Mouse (Mus musculus) heart, postnatal 0 days (tissue): Measurements from ENCODE around the gene Npff. TPM values are rescaled to one million over a fixed set of nuclear protein-coding genes. Genes with fewer than 3 reads are reported as not detected.
A peak's percentile ranks its signal among the peaks of the same experiment; 100 is the strongest.

Experiments used
- ATAC-seq: fragments of 200-750 bp; cut with Nextera tagmentation; 2 replicates; pipeline ENCODE4 v1.8.0; 2017; ENCODE audit warnings: low read depth, moderate number of reproducible peaks, moderate library complexity; ENCODE audit not compliant: insufficient read depth
- DNase-seq: peaks from one replicate; pipeline ENCODE4 v3.0.0-alpha.2; 2016; ENCODE audit warnings: low spot score
- H3K27ac ChIP-seq: fragments of 300-500 bp; sonication (generic); 2 replicates; pipeline ENCODE4 v1.5.1; 2014; ENCODE audit warnings: low read depth, mild to moderate bottlenecking
- H3K27me3 ChIP-seq: fragments of 300-500 bp; sonication (generic); 2 replicates; pipeline ENCODE4 v1.6.1; 2014; ENCODE audit warnings: low read length, mixed read lengths; ENCODE audit not compliant: control insufficient read depth, insufficient read depth
- H3K36me3 ChIP-seq: fragments of 300-500 bp; sonication (generic); replicated peaks from 2 replicates; pipeline ENCODE4 v1.6.1; 2014; ENCODE audit warnings: low read length, mixed read lengths; ENCODE audit not compliant: control insufficient read depth, insufficient read depth
- H3K4me1 ChIP-seq: fragments of 300-500 bp; sonication (generic); 2 replicates; pipeline ENCODE4 v1.6.1; 2014; ENCODE audit warnings: antibody characterized with exemption; ENCODE audit not compliant: control insufficient read depth, insufficient read depth
- H3K4me2 ChIP-seq: fragments of 300-500 bp; sonication (generic); 2 replicates; pipeline ENCODE4 v1.6.1; 2014; ENCODE audit warnings: low read depth, mild to moderate bottlenecking, low read length, moderate library complexity
- H3K4me3 ChIP-seq: fragments of 300-500 bp; sonication (generic); 2 replicates; pipeline ENCODE4 v1.5.1; 2014; ENCODE audit warnings: low read depth, low read length
- H3K9ac ChIP-seq: fragments of 300-500 bp; sonication (generic); replicated peaks from 2 replicates; pipeline ENCODE4 v1.6.1; 2014; ENCODE audit warnings: low read depth, low read length, mixed read lengths
- H3K9me3 ChIP-seq: fragments of 300-500 bp; sonication (generic); replicated peaks from 2 replicates; pipeline ENCODE4 v1.6.1; 2016; ENCODE audit warnings: low read length; ENCODE audit not compliant: control insufficient read depth
- CTCF ChIP-seq: IDR thresholded peaks from 2 replicates; pipeline ENCODE4 v1.5.1; 2016; ENCODE audit warnings: antibody characterized with exemption, control low read depth, low read depth
- EP300 ChIP-seq: IDR thresholded peaks from 2 replicates; pipeline ENCODE4 v1.6.1; 2016; ENCODE audit warnings: antibody characterized with exemption, low read depth
- WGBS: fragments of 180-500 bp; shearing (Covaris S2); extraction: QIAGEN DNeasy Blood & Tissue Kit; methylation state at CpG from one replicate; pipeline ENCODE4 v1.1.7; 2014; 5-methylcytosine and 5-hydroxymethylcytosine counted together
- polyA plus RNA-seq: library from polyadenylated mRNA; unstranded; fragments of >200 nt; fragmentation: Nextera tagmentation; extraction: Ambion mirVana; gene quantifications from 2 replicates; pipeline ENCODE4 v1.2.1, GENCODE M21; 2015
- total RNA-seq: library from RNA; depleted of rRNA; stranded (reverse); fragments of >200 nt; gene quantifications from 2 replicates; pipeline ENCODE4 v1.2.3, GENCODE M21; 2014; ENCODE audit warnings: low replicate concordance; rRNA removed

Gene Npff
- total and polyA plus RNA-seq, 2 experiments from 2014 or later: 0.84 to 0.89 TPM

GRCm38 (mm10) chr15:102499370-102499769 is 25.4 kb downstream of the Npff start:
- no peak overlapping the region for H3K4me2 ChIP-seq
- no peak for ATAC-seq
- H3K9ac ChIP-seq: no peak overlapping the region
- no peak overlapping the region for H3K27ac ChIP-seq
- TF ChIP-seq CTCF (no peak), EP300 (no peak)
- no peaks in the 10 kb centered on the region for H3K4me1 ChIP-seq
- H3K9me3 ChIP-seq: no peaks in the 10 kb centered on the region
- no peaks in the 10 kb centered on the region for H3K27me3 ChIP-seq
- H3K4me3 ChIP-seq: no peak overlapping the region
- DNase-seq: no peak
- H3K36me3 ChIP-seq: peaks cover 94% of the 10 kb centered on the region
- 63% methylated on average over 3 of the region's 3 CpGs for WGBS

GRCm38 (mm10) chr15:102498322-102498721 is 26.4 kb downstream of the Npff start:
- no peak overlapping the region for H3K4me2 ChIP-seq
- H3K4me3 ChIP-seq: no peak overlapping the region
- H3K9me3 ChIP-seq: no peaks in the 10 kb centered on the region
- peaks cover 94% of the 10 kb centered on the region for H3K36me3 ChIP-seq
- ATAC-seq (no peak), DNase-seq (no peak)
- WGBS: 85% methylated on average over 3 of the region's 3 CpGs
- H3K27ac ChIP-seq: no peak overlapping the region
- H3K4me1 ChIP-seq: no peaks in the 10 kb centered on the region
- H3K9ac ChIP-seq: no peak overlapping the region
- no peak for TF ChIP-seq CTCF
- no peak for TF ChIP-seq EP300
- H3K27me3 ChIP-seq: no peaks in the 10 kb centered on the region

DNA sequence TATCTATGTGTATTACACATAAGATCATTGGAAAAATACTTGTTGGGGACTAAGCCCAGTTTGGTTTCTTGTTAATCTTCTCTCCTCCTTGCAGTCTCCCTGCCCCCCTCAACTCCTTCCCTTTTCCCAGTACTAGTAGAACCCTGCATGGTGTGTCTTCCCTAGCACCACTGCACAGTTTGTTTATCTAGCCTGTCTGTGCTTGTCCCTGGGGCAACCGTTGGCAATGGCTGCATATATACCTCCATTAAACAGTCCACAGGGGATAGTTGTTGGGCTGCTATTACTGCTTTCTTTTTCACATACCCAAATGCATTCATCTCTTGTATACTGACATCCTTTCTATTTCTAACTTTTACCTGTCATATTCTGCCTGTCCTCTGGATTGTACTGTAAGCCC is 37.1 kb downstream of the Npff start:
- no peaks in the 10 kb centered on the region for H3K27me3 ChIP-seq
- WGBS: 61% methylated on average over 1 of the region's 1 CpGs
- H3K4me3 ChIP-seq: no peak overlapping the region
- no peaks in the 10 kb centered on the region for H3K9me3 ChIP-seq
- no peaks in the 10 kb centered on the region for H3K4me1 ChIP-seq
- no peak overlapping the region for H3K27ac ChIP-seq
- H3K4me2 ChIP-seq: no peak overlapping the region
- TF ChIP-seq EP300 (no peak), CTCF (no peak)
- no peak overlapping the region for H3K9ac ChIP-seq
- H3K36me3 ChIP-seq: peaks cover 87% of the 10 kb centered on the region
- ATAC-seq: no peak
- DNase-seq: no peak

GRCm38 (mm10) chr15:102485853-102486252 is 38.9 kb downstream of the Npff start:
- no peak for TF ChIP-seq EP300
- no peak for TF ChIP-seq CTCF
- no peak for ATAC-seq
- no peaks in the 10 kb centered on the region for H3K9me3 ChIP-seq
- H3K4me2 ChIP-seq: no peak overlapping the region
- H3K9ac ChIP-seq: no peak overlapping the region
- H3K4me1 ChIP-seq: no peaks in the 10 kb centered on the region
- peaks cover 85% of the 10 kb centered on the region for H3K36me3 ChIP-seq
- H3K27me3 ChIP-seq: no peaks in the 10 kb centered on the region
- WGBS: 88% methylated on average over 12 of the region's 12 CpGs
- DNase-seq: no peak
- H3K27ac ChIP-seq: no peak overlapping the region
- no peak overlapping the region for H3K4me3 ChIP-seq

- H3K27me3 ChIP-seq: no peaks in the 10 kb centered on the region
- no peak overlapping the region for H3K27ac ChIP-seq
- peaks cover 84% of the 10 kb centered on the region for H3K36me3 ChIP-seq
- TF ChIP-seq EP300: no peak
- TF ChIP-seq CTCF: no peak
- no peak overlapping the region for H3K9ac ChIP-seq
- WGBS: 33% methylated on average over 3 of the region's 3 CpGs
- H3K9me3 ChIP-seq: no peaks in the 10 kb centered on the region
- peak overlapping the region; percentile 18; the same call in 1 of the 2 replicates for H3K4me2 ChIP-seq
- no peaks in the 10 kb centered on the region for H3K4me1 ChIP-seq
- H3K4me3 ChIP-seq: no peak overlapping the region
- DNase-seq (no peak), ATAC-seq (no peak)
Measured at GRCm38 (mm10) chr15:102483136-102483535, 41.6 kb downstream of the Npff start.

- TF ChIP-seq CTCF (no peak), EP300 (no peak)
- H3K9me3 ChIP-seq: no peaks in the 10 kb centered on the region
- H3K27me3 ChIP-seq: no peaks in the 10 kb centered on the region
- no peak overlapping the region for H3K9ac ChIP-seq
- WGBS: 80% methylated on average over 2 of the region's 2 CpGs
- H3K36me3 ChIP-seq: peaks cover 60% of the 10 kb centered on the region
- DNase-seq: no peak
- no peak overlapping the region for H3K4me3 ChIP-seq
- peaks cover 14% of the 10 kb centered on the region for H3K4me1 ChIP-seq
- no peak overlapping the region for H3K27ac ChIP-seq
- ATAC-seq: no peak
- H3K4me2 ChIP-seq: no peak overlapping the region
Measured at GRCm38 (mm10) chr15:102474520-102474919, 50.2 kb downstream of the Npff start.

Other genes starting within 250 kb of the Npff start
- gene Mfsd5, start 245.5 kb downstream of the Npff start, total RNA-seq: 35.6 and 53.5 TPM in 2 replicates
- gene Mfsd5, start 245.5 kb downstream of the Npff start, polyA plus RNA-seq: 31.4 and 34.1 TPM in 2 replicates
- gene Espl1, start 228.7 kb downstream of the Npff start, total RNA-seq: 11.6 and 15.3 TPM in 2 replicates
- gene Espl1, start 228.7 kb downstream of the Npff start, polyA plus RNA-seq: 2.3 and 3.7 TPM in 2 replicates
- 90.7 and 148 TPM in 2 replicates for gene Pfdn5, start 198.8 kb downstream of the Npff start, total RNA-seq
- 344 and 362 TPM in 2 replicates for gene Pfdn5, start 198.8 kb downstream of the Npff start, polyA plus RNA-seq
- 35.6 and 60.5 TPM in 2 replicates for gene Myg1, start 193.2 kb downstream of the Npff start, total RNA-seq
- gene Myg1, start 193.2 kb downstream of the Npff start, polyA plus RNA-seq: 39.0 and 41.1 TPM in 2 replicates
- 25.9 and 59.6 TPM in 2 replicates for gene Aaas, start 174.2 kb downstream of the Npff start, total RNA-seq
- gene Aaas, start 174.2 kb downstream of the Npff start, polyA plus RNA-seq: 18.8 and 20.4 TPM in 2 replicates
- not detected in 2 replicates for gene Sp7, start 157.8 kb downstream of the Npff start, total RNA-seq
- not detected in 2 replicates for gene Sp7, start 157.8 kb downstream of the Npff start, polyA plus RNA-seq
- gene Sp1, start 118.8 kb downstream of the Npff start, total RNA-seq: 32.1 and 32.6 TPM in 2 replicates
- 3.0 and 3.1 TPM in 2 replicates for gene Sp1, start 118.8 kb downstream of the Npff start, polyA plus RNA-seq
- 0.19 and 0.81 TPM in 2 replicates for gene Amhr2, start 79.6 kb downstream of the Npff start, total RNA-seq
- 0.75 and 1.9 TPM in 2 replicates for gene Amhr2, start 79.6 kb downstream of the Npff start, polyA plus RNA-seq
- 16.8 and 25.7 TPM in 2 replicates for gene Prr13, start 65.9 kb downstream of the Npff start, total RNA-seq
- gene Prr13, start 65.9 kb downstream of the Npff start, polyA plus RNA-seq: 71.4 and 73.4 TPM in 2 replicates
- 180 and 221 TPM in 2 replicates for gene Pcbp2, start 54.4 kb downstream of the Npff start, total RNA-seq
- gene Pcbp2, start 54.4 kb downstream of the Npff start, polyA plus RNA-seq: 118 and 121 TPM in 2 replicates
- not detected in 2 replicates for gene Gm10337, start 21.2 kb downstream of the Npff start, total RNA-seq
- gene Gm10337, start 21.2 kb downstream of the Npff start, polyA plus RNA-seq: not detected in 2 replicates
- gene Map3k12, start 7.9 kb downstream of the Npff start, total RNA-seq: 4.7 and 6.1 TPM in 2 replicates
- 4.1 and 4.6 TPM in 2 replicates for gene Map3k12, start 7.9 kb downstream of the Npff start, polyA plus RNA-seq
- 73.7 and 74.9 TPM in 2 replicates for gene Tarbp2, start 6.8 kb downstream of the Npff start, total RNA-seq
- 65.4 and 68.5 TPM in 2 replicates for gene Tarbp2, start 6.8 kb downstream of the Npff start, polyA plus RNA-seq
- not detected in 2 replicates for gene Gm28047, start 100.1 kb upstream of the Npff start, total RNA-seq
- gene Gm28047, start 100.1 kb upstream of the Npff start, polyA plus RNA-seq: not detected in 2 replicates
- gene Atf7, start 100.5 kb upstream of the Npff start, total RNA-seq: 12.4 and 16.2 TPM in 2 replicates
- gene Atf7, start 100.5 kb upstream of the Npff start, polyA plus RNA-seq: 18.7 and 20.6 TPM in 2 replicates
- 377 and 462 TPM in 2 replicates for gene Atp5g2, start 147.4 kb upstream of the Npff start, total RNA-seq
- 108 and 125 TPM in 2 replicates for gene Atp5g2, start 147.4 kb upstream of the Npff start, polyA plus RNA-seq
- gene Calcoco1, start 197.2 kb upstream of the Npff start, total RNA-seq: 85.9 and 89.5 TPM in 2 replicates
- gene Calcoco1, start 197.2 kb upstream of the Npff start, polyA plus RNA-seq: 80.7 and 82.9 TPM in 2 replicates